11 mouse cellular contexts compared by ENCODE assay signal in genomic region chr12:79648812-79649700, GRCm38 (mm10).
DNase-seq lines count a peak whose midpoint lies in the region; ATAC-seq lines count a peak whose summit lies in the region.
"Had no signal": no experiment of that assay in that cellular context is flagged by ENCODE, and none has a peak within 500 bp of the region (broad histone marks: within the 10 kb centered on the region; RNA-seq: fewer than 3 reads in every experiment).

No protein-coding gene starts in this region.

- no peaks in the 10 kb centered on the region for H3K4me1 ChIP-seq in hindbrain, embryonic 11.5 days (replicated peaks; ENCODE audit: control insufficient read depth, insufficient read depth, low read length)
- peaks cover 5% of the 10 kb centered on the region; the same call in 1 of the 2 replicates for H3K4me1 ChIP-seq in hindbrain, embryonic 13.5 days (replicated peaks)

- H3K27ac ChIP-seq in hindbrain, embryonic 11.5 days (ENCODE audit: low read depth, low read length) = no peak overlapping the region
- no peak overlapping the region for H3K27ac ChIP-seq in hindbrain, embryonic 13.5 days

- H3K27me3 ChIP-seq in hindbrain, embryonic 11.5 days (ENCODE audit: control insufficient read depth, insufficient read depth, low read length) = no peaks in the 10 kb centered on the region
- no peaks in the 10 kb centered on the region for H3K27me3 ChIP-seq in hindbrain, embryonic 13.5 days

- H3K4me3 ChIP-seq in hindbrain, embryonic 11.5 days (ENCODE audit: low read depth, low read length) = no peak overlapping the region
- H3K4me3 ChIP-seq in hindbrain, embryonic 13.5 days = no peak overlapping the region
- H3K4me3 ChIP-seq: erythroblast, embryonic 14.5 days had no signal

- no peak for ATAC-seq in hindbrain, embryonic 11.5 days (ENCODE audit: low FRiP score)
- ATAC-seq in hindbrain, embryonic 13.5 days (ENCODE audit: low FRiP score) = no peak
- ATAC-seq in inflammation-experienced regulatory T-cells, adult 6 months = no peak
- ATAC-seq in megakaryocyte, adult 5-6 weeks (ENCODE audit: poor library complexity, severe bottlenecking) = no peak

- no peaks in the 10 kb centered on the region for H3K9me3 ChIP-seq in hindbrain, embryonic 11.5 days (ENCODE audit: control insufficient read depth, low read length)
- H3K9me3 ChIP-seq in hindbrain, embryonic 13.5 days = no peaks in the 10 kb centered on the region

- peak; percentile 35 for DNase-seq in hindbrain, embryonic 11.5 days (ENCODE audit: low spot score)
- peak; percentile 54 for DNase-seq in CD4-positive helper T cell, adult 2 months (ENCODE audit: low read depth, low spot score)
- peak; percentile 51 for DNase-seq in embryo, embryonic 11 days
- peak; percentile 33 to 48 for DNase-seq in kidney, postnatal 36 days
- no peak for DNase-seq in spleen, adult 12 weeks (ENCODE audit: low spot score)
- DNase-seq: heart, postnatal 14 days had no signal

- no peak overlapping the region for H3K4me2 ChIP-seq in hindbrain, embryonic 11.5 days (replicated peaks; ENCODE audit: low read depth, low read length)
- no peak overlapping the region for H3K4me2 ChIP-seq in hindbrain, embryonic 13.5 days
- H3K4me2 ChIP-seq: midbrain, embryonic 11.5 days had no signal

- H3K36me3 ChIP-seq in hindbrain, embryonic 11.5 days (ENCODE audit: control insufficient read depth, insufficient read depth, low read length) = no peaks in the 10 kb centered on the region
- H3K36me3 ChIP-seq in hindbrain, embryonic 13.5 days = no peaks in the 10 kb centered on the region

- 37% methylated on average over 7 of the region's 7 CpGs for WGBS in hindbrain, embryonic 11.5 days
- WGBS in hindbrain, embryonic 13.5 days = 43% methylated on average over 7 of the region's 7 CpGs

- no peak overlapping the region for H3K9ac ChIP-seq in hindbrain, embryonic 11.5 days (ENCODE audit: low read depth, low read length)
- H3K9ac ChIP-seq in hindbrain, embryonic 13.5 days = no peak overlapping the region
